Mouse (Mus musculus) forebrain, embryonic 11.5 days (tissue): ENCODE measurements around the gene Sh2d5. TPM values are rescaled to one million over a fixed set of nuclear protein-coding genes. Genes with fewer than 3 reads are reported as not detected.

Experiments
- ATAC-seq: fragments of 200-750 bp; cut with Nextera tagmentation; replicated peaks from 2 replicates; pipeline ENCODE4 v1.8.0; 2017; ENCODE audit warnings: moderate TSS enrichment; ENCODE audit not compliant: low FRiP score
- DNase-seq: peaks from one replicate; pipeline ENCODE4 v3.0.0-alpha.2; 2017; ENCODE audit warnings: low spot score
- H3K27ac ChIP-seq: fragments of 300-500 bp; sonication (generic); 2 replicates; pipeline ENCODE4 v1.5.1; 2014; ENCODE audit warnings: low read depth, low read length
- H3K27me3 ChIP-seq: fragments of 300-500 bp; sonication (generic); 2 replicates; pipeline ENCODE4 v1.6.1; 2014; ENCODE audit warnings: mild to moderate bottlenecking, low read length, mixed read lengths; ENCODE audit not compliant: control insufficient read depth, insufficient read depth
- H3K36me3 ChIP-seq: fragments of 300-500 bp; sonication (generic); 2 replicates; pipeline ENCODE4 v1.6.1; 2014; ENCODE audit warnings: mild to moderate bottlenecking, low read length, moderate library complexity, mixed read lengths; ENCODE audit not compliant: control insufficient read depth, insufficient read depth
- H3K4me1 ChIP-seq: fragments of 300-500 bp; sonication (generic); replicated peaks from 2 replicates; pipeline ENCODE4 v1.6.1; 2014; ENCODE audit warnings: low read length, mixed read lengths; ENCODE audit not compliant: control insufficient read depth, insufficient read depth
- H3K4me2 ChIP-seq: fragments of 300-500 bp; sonication (generic); 2 replicates; pipeline ENCODE4 v1.6.1; 2014; ENCODE audit warnings: low read depth, mild to moderate bottlenecking, low read length, moderate library complexity, mixed read lengths; ENCODE audit not compliant: severe bottlenecking
- H3K4me3 ChIP-seq: fragments of 300-500 bp; sonication (generic); 2 replicates; pipeline ENCODE4 v1.5.1; 2014; ENCODE audit warnings: low read depth, low read length
- H3K9ac ChIP-seq: fragments of 300-500 bp; sonication (generic); 2 replicates; pipeline ENCODE4 v1.6.1; 2014; ENCODE audit warnings: low read length
- H3K9me3 ChIP-seq: fragments of 300-500 bp; sonication (generic); 2 replicates; pipeline ENCODE4 v1.6.1; 2016; ENCODE audit warnings: low read length, mixed read lengths; ENCODE audit not compliant: control insufficient read depth
- WGBS: fragments of 180-500 bp; shearing (Covaris S2); extraction: QIAGEN DNeasy Blood & Tissue Kit; methylation state at CpG from one replicate; pipeline ENCODE4 v1.1.7; 2014; 5-methylcytosine and 5-hydroxymethylcytosine counted together
- polyA plus RNA-seq: library from polyadenylated mRNA; unstranded; fragments of >200 nt; fragmentation: Nextera tagmentation; extraction: Ambion mirVana; gene quantifications from 2 replicates; pipeline ENCODE4 v1.2.1, GENCODE M21; 2014

The Sh2d5 gene
- polyA plus RNA-seq, 1 experiment from 2014 or later: 0.37 TPM

- WGBS: 90% methylated on average over 3 of the region's 3 CpGs
- Histone ChIP-seq H3K9me3 (no peaks in the 10 kb centered on the region), H3K9ac (no peak overlapping the region), H3K27me3 (no peaks in the 10 kb centered on the region), H3K4me2 (no peak overlapping the region), H3K4me1 (peaks cover 8% of the 10 kb centered on the region), H3K36me3 (no peaks in the 10 kb centered on the region), H3K4me3 (no peak overlapping the region), H3K27ac (no peak overlapping the region)
- DNase-seq (no peak), ATAC-seq (no peak)
These were observed 52.8 kb downstream of the Sh2d5 start for GRCm38 (mm10) chr4:138303011-138303410.

- Histone ChIP-seq H3K4me3 (peak overlapping the region; percentile 93), H3K9me3 (no peaks in the 10 kb centered on the region), H3K27ac (no peak overlapping the region; the same call in 1 of the 2 replicates), H3K9ac (peak overlapping the region; percentile 79), H3K4me1 (peaks cover 8% of the 10 kb centered on the region), H3K36me3 (no peaks in the 10 kb centered on the region), H3K4me2 (peak overlapping the region; percentile 65), H3K27me3 (no peaks in the 10 kb centered on the region)
- 18% methylated on average over 18 of the region's 18 CpGs for WGBS
- no peak for ATAC-seq
- no peak for DNase-seq
These were observed 53.5 kb downstream of the Sh2d5 start for GRCm38 (mm10) chr4:138303742-138304141.

- DNase-seq (peak; percentile 98), ATAC-seq (peak; percentile 99)
- H3K9ac ChIP-seq: peak within 1 kb of the TSS; percentile 94
- H3K36me3 ChIP-seq: no peaks in the 10 kb centered on the region
- no peaks in the 10 kb centered on the region for H3K27me3 ChIP-seq
- peaks cover 8% of the 10 kb centered on the region for H3K4me1 ChIP-seq
- H3K27ac ChIP-seq: peak within 1 kb of the TSS; percentile 71
- H3K4me3 ChIP-seq: peak within 1 kb of the TSS; percentile 93
- H3K9me3 ChIP-seq: no peaks in the 10 kb centered on the region
- peak within 1 kb of the TSS; percentile 83 for H3K4me2 ChIP-seq
- WGBS: under 1% methylated on average over 61 of the region's 64 CpGs
These were observed 54.3 kb downstream of the Sh2d5 start, which contains the start of gene Ddost for GRCm38 (mm10) chr4:138304340-138305104. Gene Ddost, plus strand, starts transcription at chr4:138304730.

GRCm38 (mm10) chr4:138307025-138307424 is 56.8 kb downstream of the Sh2d5 start:
- Histone ChIP-seq H3K9me3 (no peaks in the 10 kb centered on the region), H3K9ac (no peak overlapping the region), H3K4me3 (no peak overlapping the region), H3K4me2 (no peak overlapping the region), H3K27me3 (no peaks in the 10 kb centered on the region), H3K27ac (no peak overlapping the region), H3K36me3 (peaks cover 2% of the 10 kb centered on the region; the same call in 1 of the 2 replicates), H3K4me1 (peaks cover 8% of the 10 kb centered on the region)
- 90% methylated on average over 3 of the region's 3 CpGs for WGBS
- no peak for DNase-seq
- ATAC-seq: no peak

- Histone ChIP-seq H3K4me1 (peaks cover 8% of the 10 kb centered on the region), H3K27me3 (no peaks in the 10 kb centered on the region), H3K4me3 (no peak overlapping the region), H3K27ac (no peak overlapping the region), H3K36me3 (peaks cover 5% of the 10 kb centered on the region; the same call in 1 of the 2 replicates), H3K9ac (no peak overlapping the region), H3K4me2 (no peak overlapping the region), H3K9me3 (no peaks in the 10 kb centered on the region)
- 91% methylated on average over 12 of the region's 12 CpGs for WGBS
- ATAC-seq: no peak
- no peak for DNase-seq
These were observed 57.5 kb downstream of the Sh2d5 start for GRCm38 (mm10) chr4:138307739-138308138.

- H3K4me1 ChIP-seq: peaks cover 5% of the 10 kb centered on the region
- 95% methylated on average over 19 of the region's 19 CpGs for WGBS
- no peak overlapping the region for H3K9ac ChIP-seq
- H3K4me3 ChIP-seq: no peak overlapping the region
- DNase-seq (no peak), ATAC-seq (no peak)
- H3K9me3 ChIP-seq: no peaks in the 10 kb centered on the region
- no peak overlapping the region for H3K27ac ChIP-seq
- no peak overlapping the region for H3K4me2 ChIP-seq
- H3K36me3 ChIP-seq: peaks cover 5% of the 10 kb centered on the region; the same call in 1 of the 2 replicates
- no peaks in the 10 kb centered on the region for H3K27me3 ChIP-seq
These were observed 60.2 kb downstream of the Sh2d5 start for GRCm38 (mm10) chr4:138310311-138310910.

Other genes starting within 250 kb of the Sh2d5 start
- gene Hp1bp3, start 34.1 kb upstream of the Sh2d5 start, polyA plus RNA-seq: 176 and 178 TPM in 2 replicates
- gene Kif17, start within 50 bp of the Sh2d5 start, polyA plus RNA-seq: 0.24 TPM in 1 of 2 replicates, not detected in the other
- 200 and 227 TPM in 2 replicates for gene Ddost, start 54.3 kb downstream of the Sh2d5 start, polyA plus RNA-seq
- 19.4 and 21.5 TPM in 2 replicates for gene Pink1, start 75.9 kb downstream of the Sh2d5 start, polyA plus RNA-seq
- gene Cda, start 117.6 kb downstream of the Sh2d5 start, polyA plus RNA-seq: 1.9 and 2.2 TPM in 2 replicates
- not detected in 2 replicates for gene Fam43b, start 146.1 kb downstream of the Sh2d5 start, polyA plus RNA-seq
- 18.6 and 21.1 TPM in 2 replicates for gene Mul1, start 184.3 kb downstream of the Sh2d5 start, polyA plus RNA-seq
- gene Camk2n1, start 203.9 kb downstream of the Sh2d5 start, polyA plus RNA-seq: 2.2 and 2.5 TPM in 2 replicates